Mouse (Mus musculus) spleen, embryonic (tissue): ENCODE measurements around the gene Ces4a.
"Not testable (repeated sequence)": the region's sequence is repeated elsewhere in the genome, so short reads cannot be mapped to it uniquely, and the experiment has no call there.

Source experiments
- CTCF ChIA-PET: fragments of 350-600 bp; sonication (Branson Sonifier 250); formaldehyde crosslinking; loops from one replicate; lab custom pipeline; 2022; lab: Charles Lee

Gene Ces4a

GRCm38 (mm10) chr8:105169582-105169981 lies 38.0 kb downstream of the Ces4a start:
- CTCF ChIA-PET: interaction anchor here (0.6 kb wide), 1 partner anchor 21 kb away, joined by 5 read pairs; no protein-coding TSS in a partner anchor

- CTCF ChIA-PET: no interaction called here
Observed at GRCm38 (mm10) chr8:105170041-105170380, 38.4 kb downstream of the Ces4a start.

GRCm38 (mm10) chr8:105170381-105171115 lies 38.9 kb downstream of the Ces4a start, which contains the start of gene Cbfb:
Cbfb (plus strand) TSS chr8:105170674.
- CTCF ChIA-PET: no interaction called here

GRCm38 (mm10) chr8:105171116-105172002 lies 39.8 kb downstream of the Ces4a start:
- CTCF ChIA-PET: interaction anchor here (0.6 kb wide), 1 partner anchor 27 kb away, joined by 3 read pairs; no protein-coding TSS in a partner anchor

- CTCF ChIA-PET: interaction anchor here (0.6 to 0.7 kb wide), 2 partner anchors 26 to 967 kb away, joined by 3 to 4 read pairs; no protein-coding TSS in a partner anchor
Observed at GRCm38 (mm10) chr8:105172003-105172362, 40.4 kb downstream of the Ces4a start.

- CTCF ChIA-PET: not testable (repeated sequence)
Observed at GRCm38 (mm10) chr8:105175287-105175686, 43.7 kb downstream of the Ces4a start.

GRCm38 (mm10) chr8:105178211-105178800 lies 46.7 kb downstream of the Ces4a start:
- CTCF ChIA-PET: no interaction called here

- CTCF ChIA-PET: no interaction called here
Observed at GRCm38 (mm10) chr8:105182201-105182600, 50.6 kb downstream of the Ces4a start.

GRCm38 (mm10) chr8:105186467-105187005 lies 54.9 kb downstream of the Ces4a start:
- CTCF ChIA-PET: no interaction called here

- CTCF ChIA-PET: no interaction called here
Observed at GRCm38 (mm10) chr8:105192182-105192581, 60.6 kb downstream of the Ces4a start.
